Mouse (Mus musculus): ENCODE measurements at regions not wholly inside any gene's neighbourhood (a gene's known extent, or its start where the extent isn't known, plus 50 kb on each side); places are given as distances from the start of the nearest gene placed in this dataset.

DNA sequence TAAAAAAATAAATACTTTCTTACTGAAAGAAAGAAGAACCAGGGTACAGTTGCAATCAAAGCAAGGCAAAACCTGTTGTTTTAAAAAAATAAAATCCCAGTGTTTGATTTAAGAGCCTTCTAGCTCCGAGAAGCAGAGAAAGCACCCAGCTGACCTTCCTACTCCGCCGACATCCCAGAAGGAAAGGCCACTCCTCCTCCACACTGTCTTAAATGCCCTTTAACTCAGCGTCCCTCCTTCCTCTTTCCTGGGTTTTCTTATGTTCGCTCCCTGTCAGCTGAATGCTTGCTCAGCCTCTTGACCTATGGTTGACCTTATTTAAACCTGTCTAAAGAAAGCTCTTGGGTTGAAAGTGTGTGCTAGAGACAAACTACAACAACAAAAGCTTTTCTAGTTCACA, 79.1 kb downstream of the Sptssa start:
- DNase-seq (ENCODE audit: low spot score): no peak

DNA sequence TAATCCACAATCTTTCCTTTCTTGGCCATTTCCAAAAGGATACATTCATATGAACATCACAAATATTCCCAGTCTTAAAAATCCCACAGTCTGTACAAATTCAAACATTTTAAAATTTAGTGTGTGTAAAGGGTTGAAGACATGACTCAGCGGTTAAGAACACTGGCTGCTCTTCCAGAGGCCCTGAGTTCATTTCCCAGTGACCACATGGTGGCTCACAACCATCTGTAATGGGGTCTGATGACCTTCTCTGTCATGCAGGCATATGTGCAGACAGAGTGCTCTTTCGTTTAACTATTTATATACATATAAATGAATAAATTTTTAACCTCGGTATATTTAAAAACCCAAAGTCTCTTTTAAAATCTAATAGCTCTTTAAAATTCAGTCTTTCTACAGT, 79.6 kb downstream of the Sptssa start:
- no peak for DNase-seq (ENCODE audit: low spot score)

DNA sequence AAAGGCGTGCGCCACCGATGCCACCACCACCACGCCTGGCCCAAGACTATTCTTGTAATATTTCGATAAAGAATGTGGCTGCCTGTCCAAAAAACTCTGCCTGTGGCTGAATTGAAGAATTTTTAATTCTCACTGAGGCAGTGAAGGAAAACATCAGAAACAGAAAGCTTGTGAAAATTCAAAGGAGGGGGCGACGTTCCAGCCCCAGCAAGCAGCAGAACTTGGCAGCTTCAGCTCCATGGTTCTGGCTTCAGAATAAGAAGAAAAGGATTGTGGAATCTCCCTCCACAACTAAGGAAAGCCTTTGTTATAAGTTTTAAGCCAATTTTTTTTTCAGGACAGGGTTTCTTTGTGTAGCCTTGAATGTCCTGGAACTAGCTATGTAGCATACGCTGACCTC, 83.5 kb downstream of the Sptssa start:
- peak; percentile 7 for DNase-seq (ENCODE audit: low spot score)

DNA sequence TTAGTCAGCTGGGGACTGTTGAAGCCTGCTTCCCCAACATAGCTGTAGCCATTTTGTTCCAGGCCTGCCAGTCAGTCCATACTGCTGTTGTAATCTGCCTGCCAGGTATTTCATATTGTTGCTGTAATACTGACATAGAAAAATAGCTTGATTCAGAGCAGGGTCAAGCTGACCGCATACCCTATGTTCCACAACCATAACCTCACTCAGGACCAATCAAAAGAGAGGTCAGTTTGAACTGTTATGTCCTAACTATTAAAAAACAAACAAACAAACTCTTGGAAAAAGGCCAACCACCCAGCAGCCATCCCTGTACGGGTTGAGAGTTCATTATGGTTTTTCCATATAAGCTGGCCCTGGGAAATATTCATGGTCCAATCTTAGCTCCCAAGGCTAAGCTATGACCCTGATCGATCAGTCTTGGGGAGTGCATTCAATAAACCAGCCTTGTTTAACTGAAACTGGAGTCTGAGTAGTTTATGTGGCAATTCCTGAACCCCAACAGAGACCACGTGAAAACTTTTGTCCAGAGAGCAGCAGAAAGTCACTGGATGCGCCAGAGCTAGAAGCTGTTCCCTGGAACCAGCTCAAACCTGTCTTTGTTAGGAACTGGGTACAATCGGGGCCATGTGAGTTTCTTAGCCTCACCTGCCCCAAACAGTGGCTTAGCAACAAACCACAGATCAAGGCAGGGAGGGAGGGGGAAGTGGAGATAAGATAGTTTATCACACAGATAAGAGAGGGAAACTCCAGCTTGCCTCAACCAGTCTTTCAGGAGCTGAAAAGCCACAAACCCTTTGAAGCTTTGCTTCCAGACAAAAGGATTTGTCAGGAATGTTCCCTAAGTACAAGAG, 88.1 kb downstream of the Sptssa start:
- no peak for DNase-seq (ENCODE audit: low spot score)

DNA sequence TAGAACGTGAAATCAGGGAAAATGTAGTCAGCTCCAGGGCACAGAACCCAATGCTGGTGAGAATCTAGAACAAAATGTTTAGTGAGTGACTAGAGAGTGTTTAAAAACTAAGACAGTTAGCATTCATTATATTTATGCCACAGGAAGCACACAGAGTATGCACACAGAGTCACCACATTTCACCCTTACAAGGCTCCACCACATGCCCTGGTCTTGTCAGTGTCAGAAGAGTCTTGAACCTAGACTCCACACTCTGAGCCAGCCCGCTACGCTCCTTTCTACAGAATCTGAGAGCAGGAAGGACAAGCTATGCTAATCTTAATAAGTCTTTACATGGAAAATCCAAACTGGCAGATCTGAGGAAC, 89.0 kb downstream of the Sptssa start:
- no peak for DNase-seq (ENCODE audit: low spot score)

DNA sequence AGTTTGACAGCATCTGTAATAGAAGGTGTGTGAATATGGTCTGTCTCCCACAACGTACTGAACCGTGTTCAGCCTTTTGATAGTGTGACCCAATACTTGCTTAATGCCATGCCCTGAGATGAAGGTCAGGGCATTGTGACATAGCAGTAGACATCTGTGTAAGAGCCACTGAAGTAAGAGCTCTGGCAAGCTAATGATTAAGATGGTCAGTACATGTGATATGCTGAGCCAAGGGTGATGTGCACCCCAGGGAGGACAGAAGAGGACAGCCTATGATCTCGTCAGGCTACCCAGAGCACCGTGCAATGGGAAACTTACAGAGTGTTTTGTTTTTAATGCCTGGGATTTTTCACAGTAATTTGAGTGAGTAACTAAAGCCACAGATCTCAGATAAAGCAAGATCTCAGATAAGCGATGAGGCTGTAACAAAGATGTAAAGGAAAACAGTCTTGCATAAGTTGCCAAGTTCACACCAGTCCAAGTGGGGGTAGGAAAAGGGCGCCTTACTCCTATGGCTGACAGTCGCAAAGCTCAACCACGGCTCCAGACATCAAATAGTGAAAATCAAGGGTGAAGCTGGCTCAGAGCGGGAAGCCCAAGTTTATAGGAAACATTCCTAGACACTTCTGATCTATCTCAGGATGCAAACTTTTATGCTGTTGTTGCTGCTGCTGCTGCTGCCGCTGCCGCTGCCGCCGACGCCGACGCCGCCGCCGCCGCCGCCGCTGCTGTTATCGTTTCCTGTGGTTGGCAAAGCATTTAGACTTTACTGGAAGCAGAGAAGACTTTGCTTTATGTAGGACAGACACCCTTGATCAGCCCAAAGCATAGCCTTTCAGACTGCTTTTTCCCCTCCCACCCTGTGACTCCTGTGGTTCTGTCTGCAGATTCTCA, 89.6 kb downstream of the Sptssa start:
- DNase-seq (ENCODE audit: low spot score): no peak

DNA sequence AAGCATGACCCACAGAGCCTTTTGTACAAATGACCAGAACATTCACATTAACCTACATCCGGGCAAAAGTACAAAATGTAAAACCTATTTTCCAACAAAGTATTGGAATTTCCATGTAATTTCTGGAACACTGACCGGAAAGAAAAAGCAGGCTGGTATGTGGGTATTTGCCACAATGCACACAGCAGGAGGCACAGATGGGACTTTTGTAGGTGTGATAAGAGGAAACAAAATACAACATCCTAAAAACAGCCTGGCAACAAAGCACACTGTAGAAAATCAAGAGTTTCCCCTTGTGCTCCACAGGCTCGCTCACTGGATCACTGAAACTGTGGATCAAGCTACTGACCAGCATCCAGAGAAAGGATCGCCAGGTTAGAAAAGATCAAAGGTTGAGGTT, 94.4 kb downstream of the Sptssa start:
- no peak for DNase-seq (ENCODE audit: low spot score)

DNA sequence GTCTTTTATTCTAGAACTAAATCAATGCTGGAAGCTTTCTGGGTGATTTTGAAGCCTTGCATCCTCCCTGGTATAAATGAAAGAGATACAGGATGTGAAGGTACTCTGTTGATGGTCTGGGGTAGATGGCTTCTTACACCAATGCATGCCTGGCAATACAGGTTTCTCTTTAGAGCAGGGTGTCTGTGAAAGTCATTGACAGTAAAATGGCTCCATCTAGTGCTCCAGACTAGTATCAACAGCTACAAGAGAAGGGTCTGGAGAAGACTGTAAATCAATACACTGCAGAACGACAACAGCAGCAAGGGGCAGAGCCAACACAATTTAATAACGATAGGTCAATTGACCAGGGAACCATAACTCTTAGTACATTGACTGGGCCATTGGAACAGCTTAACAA, 98.3 kb downstream of the Sptssa start:
- DNase-seq (ENCODE audit: low spot score): no peak

DNA sequence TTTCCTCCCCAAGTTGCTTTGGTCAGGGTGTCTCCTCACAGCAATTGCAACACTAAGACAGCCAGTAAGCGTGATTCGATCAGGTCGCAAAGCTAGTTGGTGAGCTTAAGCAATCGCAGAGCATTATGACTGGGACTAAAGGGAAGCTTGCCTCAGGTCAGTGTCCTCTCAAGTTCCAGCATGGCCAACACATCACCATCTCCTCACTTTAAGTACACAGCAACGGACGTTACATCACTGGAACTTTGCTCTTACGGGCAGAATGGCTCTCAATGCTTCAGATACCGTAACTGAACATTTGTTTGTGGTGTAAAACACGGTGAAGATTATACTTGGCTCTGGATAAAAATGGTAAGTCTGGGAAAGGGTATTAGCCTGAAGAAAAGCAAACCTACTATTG, 106.7 kb downstream of the Sptssa start:
- no peak for DNase-seq (ENCODE audit: low spot score)

DNA sequence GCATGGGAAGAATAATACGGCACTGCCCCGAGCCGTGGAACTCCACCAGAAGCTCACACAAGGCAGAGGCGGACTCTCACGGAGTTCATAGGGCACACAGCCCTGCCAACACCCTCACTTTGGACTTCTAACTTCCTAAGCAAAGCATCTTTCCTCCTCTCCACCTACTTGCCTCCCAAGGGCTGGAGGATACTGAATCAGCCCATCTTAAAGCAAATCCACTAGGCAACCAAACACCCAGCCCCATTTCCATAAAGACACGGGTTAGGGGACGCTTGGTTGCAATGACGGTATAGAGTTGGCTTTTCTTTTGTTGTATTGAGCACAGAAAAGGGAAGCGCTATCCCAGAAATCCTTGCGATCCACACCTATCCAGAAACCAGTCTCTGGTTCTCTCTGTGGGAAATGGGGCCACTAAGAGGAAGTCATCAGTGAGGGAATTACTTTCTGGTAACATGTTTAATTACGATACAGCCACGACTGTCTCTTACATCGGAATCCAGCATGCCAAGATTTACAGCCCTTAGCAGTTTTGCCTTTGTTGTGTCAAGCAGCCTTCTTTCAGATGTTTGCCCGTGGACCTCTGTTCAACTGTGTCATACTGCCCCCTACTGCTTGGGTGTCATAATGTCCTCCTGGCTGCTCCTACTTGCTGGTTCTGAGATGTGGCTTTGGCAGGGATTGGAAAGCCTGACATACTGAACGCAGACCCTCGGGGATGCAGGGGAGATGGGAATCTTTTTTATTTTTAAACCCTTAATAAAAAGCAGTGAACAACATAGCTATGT, 110.4 kb downstream of the Sptssa start:
- DNase-seq (ENCODE audit: low spot score): peak; percentile 25

DNA sequence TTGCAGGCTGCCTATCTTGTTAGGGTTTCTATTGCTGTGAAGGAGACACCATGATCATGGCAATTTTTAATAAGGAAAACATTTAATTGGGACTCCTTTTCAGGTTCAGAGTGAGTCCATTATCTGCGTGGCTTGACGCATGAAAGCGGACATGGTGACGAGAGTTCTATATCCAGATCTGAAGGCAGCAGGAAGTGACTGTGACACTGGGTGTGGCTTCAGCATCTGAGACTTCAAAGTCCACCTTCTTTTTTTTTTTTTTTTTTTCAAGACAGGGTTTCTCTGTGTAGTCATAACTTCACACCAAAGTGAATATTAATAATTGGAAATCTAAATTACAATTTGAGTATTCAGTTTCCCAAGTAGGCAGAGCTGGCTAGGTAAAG, 118.1 kb downstream of the Sptssa start:
- no peak for DNase-seq (ENCODE audit: low spot score)

DNA sequence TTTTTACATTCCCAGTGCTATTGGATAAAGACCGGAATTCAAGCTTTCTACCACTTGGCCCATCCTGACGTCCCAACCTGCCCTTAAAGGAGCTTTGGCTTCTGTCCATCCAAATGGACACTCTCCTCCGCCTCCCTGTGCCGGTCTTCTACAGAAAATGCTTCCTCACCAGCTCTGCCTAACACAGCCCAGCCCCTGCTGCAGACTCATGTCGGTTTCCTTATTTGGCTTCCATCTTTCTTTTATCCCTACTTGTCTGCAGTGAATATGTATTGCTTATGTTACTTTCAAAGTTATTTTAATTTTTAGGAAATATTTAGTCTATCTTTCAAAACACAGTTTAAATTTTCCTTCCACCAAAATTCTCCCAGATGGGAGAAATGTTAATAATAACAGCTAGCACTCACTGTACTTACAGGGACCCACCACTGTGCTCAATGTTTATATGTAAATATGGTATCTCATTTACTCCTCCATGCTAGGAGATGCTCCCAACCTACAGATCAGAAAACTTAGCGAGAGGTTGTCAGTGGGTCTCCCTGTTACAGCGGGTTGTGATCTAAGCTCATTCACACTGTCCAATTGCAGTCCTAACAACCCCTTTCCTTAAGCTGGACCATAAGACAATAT, 118.6 kb downstream of the Sptssa start:
- no peak for DNase-seq (ENCODE audit: low spot score)

DNA sequence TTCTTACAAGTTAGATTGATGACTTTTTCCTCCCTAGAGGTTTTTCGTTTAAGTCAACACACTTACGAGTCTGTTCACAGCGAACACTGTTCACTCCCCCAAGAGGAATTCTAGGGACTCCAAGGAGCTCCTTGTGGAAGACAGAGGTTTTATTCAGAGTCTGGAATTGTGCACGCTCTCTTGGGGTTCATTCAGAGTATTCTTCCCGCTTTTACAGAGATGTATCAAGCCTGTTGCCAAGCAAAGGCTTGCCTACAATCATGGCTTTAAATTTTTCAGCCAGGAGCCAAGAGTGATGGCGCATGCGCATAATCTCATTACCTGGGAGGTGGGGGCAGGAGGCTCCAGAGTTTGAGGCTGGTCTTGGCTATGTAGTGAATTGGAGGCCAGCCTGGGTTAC, 119.4 kb downstream of the Sptssa start:
- DNase-seq (ENCODE audit: low spot score): no peak

DNA sequence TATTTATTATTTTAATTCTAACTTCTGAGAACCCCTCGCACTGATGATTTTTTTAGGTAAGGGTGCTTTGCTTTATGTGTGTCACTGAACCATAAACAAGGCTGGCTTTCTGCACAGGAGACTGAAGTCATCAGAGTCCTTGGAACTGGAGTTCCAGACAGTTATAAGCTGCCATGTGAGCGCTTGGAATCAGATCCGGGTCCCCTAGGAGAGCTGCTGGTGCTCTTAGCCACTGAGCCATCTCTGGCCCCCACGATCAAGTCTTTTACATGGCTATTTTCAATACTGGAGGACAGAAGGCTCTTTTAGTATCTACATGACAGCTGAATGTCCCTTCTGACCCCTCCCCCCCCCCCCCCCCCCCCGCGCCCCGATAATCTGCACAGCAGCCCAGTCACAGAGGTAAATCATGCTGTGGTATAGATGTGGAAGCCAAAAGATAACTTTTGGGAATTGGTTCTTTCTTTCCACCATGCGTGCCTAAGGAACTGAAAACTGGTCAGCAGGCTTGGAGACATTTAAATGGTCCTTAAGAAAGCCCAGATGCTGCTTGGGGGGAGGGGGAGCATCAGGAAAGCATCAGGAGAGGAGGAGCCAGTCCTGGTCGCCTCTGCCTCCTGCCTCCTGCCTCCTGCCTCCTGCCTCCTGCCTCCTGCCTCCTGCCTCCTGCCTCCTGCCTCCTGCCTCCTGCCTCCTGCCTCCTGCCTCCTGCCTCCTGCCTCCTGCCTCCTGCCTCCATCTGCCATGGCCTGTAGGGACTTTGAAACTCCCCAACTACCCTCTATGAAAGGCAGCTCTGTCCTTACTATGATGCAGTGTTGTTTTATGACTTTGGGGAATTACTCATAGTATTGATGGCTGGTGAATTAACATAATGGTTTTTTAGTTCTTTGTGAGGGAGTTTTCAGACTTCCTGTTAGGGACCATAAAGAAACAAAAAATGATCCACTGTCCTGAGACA, 120.5 kb downstream of the Sptssa start:
- no peak for DNase-seq (ENCODE audit: low spot score)

DNA sequence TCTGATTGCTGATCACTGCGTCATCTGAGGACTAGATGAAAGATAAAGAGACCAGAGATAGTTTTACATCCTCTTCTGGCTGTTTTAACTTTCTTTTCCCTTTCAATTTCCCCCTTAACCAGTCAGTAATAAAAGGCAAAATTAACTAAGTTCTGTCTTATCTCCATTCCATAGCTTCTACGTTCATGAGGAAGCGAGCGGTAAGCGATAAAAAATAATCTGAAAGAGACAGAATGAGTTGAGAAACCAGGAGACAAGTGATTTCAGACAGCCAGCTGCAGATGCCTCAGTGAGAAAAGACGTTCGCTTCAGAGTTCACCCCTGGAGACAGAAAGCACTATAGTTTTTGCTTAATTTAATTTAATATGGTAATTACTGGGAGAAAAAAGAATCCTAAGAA, 121.5 kb downstream of the Sptssa start:
- no peak for DNase-seq (ENCODE audit: low spot score)

DNA sequence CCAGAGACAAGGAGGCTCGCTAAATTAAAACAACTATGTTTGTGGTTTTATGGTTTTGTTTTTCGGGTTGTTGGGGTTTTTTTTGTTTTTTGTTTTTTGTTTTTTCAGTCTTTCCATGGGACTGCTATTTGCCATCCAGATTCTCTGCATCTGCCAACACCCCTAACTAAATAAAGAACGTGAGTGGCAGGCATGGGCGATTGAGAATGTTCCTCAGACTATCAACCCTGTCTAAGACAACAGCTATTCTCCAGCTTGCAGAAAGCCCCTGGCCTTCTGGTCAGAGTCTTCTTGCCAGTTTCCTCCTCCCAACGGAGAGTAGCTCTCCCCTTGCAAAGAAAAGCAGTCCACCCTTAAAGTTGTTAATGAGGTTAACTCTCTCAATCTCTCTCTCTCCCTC, 123.2 kb downstream of the Sptssa start:
- no peak for DNase-seq (ENCODE audit: low spot score)

DNA sequence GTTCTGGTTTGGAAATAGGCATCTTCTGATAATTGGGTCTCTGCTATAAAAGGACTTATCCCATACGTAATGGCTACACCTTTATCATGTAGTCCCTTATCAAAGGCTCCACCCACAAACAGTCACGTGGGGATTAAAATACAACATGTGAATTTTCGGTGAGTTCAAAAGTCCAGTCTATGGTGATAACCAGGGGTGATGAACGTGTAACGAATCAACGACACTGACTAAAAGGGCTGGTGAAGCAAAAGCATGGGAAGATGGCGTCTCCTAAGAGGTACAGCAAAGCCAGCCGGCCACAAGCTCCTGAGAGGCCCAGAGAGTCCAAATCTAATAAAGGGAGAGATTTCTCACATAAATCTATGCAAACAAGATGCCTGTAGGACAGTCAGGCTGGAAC, 124.3 kb downstream of the Sptssa start:
- DNase-seq (ENCODE audit: low spot score): no peak

DNA sequence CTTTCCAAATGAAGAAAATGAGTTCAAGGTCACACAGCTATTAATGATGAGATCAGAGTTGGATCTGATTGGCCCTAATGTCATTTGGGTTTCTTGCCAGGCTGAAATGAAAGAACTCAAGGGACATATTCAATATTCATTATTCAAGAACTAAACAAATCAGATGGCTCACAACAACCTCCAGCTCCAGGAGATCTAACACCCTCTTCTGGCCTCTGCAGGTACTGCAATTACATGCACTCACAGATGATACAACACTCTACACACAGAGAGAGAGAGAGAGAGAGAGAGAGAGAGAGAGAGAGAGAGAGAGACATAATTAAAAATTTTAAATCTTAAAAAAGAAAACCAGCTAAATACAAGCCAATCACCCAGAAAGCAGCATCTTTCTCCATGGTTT, 128.3 kb downstream of the Sptssa start:
- no peak for DNase-seq (ENCODE audit: low spot score)

DNA sequence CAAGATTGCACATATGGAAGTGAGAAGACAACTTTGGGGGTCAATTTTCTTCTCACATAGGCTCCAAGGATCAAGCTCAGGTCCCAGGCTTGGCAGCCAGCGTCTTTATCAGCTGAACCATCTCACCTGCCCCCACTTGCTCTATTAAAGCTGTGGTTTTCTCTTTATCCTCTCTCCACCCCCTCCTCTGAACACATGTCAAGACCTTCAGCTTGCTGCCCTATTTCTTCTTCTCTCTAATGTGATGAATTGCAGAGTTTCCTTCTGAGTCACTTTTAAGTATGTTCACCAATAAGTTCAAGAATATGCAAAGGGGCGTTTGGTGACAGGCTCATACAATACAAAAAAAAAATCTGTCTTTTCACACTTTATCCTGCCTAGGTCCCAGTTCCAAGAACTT, 128.8 kb downstream of the Sptssa start:
- DNase-seq (ENCODE audit: low spot score): no peak

DNA sequence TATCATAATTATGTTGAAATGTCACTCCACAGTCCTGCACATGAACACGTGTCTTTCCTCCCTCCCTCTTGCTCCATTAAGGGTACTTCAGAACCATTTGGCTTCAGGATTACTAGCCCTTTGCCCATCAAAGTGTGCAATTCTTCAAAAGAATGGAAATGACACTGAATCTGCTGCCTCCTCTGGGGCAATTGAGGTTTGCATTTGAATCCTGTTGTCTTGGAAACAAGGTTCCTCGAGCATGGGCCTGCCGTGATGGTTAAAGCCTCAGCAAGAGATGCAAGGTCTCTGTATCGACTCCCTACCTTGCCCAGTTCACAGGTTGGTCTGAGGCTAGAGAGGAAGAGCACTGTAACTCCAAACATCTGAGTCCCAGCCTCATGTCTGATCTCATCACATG, 136.0 kb downstream of the Sptssa start:
- DNase-seq (ENCODE audit: low spot score): no peak

DNA sequence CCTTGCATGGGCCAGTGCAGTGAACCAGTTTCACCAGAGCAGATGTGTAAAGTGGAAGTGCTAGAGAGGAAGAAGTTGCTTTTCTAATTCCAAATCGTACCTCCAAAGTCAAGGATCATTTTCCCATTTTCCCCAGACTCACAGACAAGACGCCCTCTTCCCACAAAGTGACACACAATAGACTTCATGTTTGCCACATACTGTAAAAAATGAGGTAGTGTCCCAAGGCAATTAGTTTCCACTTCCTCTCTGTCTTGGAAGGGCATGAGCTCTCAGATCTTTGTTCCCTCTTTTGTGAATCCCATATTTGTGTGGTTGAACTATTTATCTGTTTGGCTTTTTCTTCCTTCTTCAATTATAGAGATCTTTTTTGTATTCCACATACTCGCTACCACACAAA, 137.0 kb downstream of the Sptssa start:
- no peak for DNase-seq (ENCODE audit: low spot score)
